Mouse (Mus musculus): ENCODE measurements at regions not wholly inside any gene's neighbourhood (a gene's known extent, or its start where the extent isn't known, plus 50 kb on each side); places are given as distances from the start of the nearest gene placed in this dataset.
"Not testable (repeated sequence)": the region's sequence is repeated elsewhere in the genome, so short reads cannot be mapped to it uniquely, and the experiment has no call there.

- H3K9ac ChIP-seq, result no peak overlapping the region
- no peak overlapping the region for H3K4me2 ChIP-seq (replicated peaks)
- ATAC-seq, result no peak
- no peak overlapping the region for H3K27ac ChIP-seq
- H3K4me3 ChIP-seq (replicated peaks), result no peak overlapping the region
- H3K9me3 ChIP-seq, result no peaks in the 10 kb centered on the region
- H3K36me3 ChIP-seq, result no peaks in the 10 kb centered on the region
- no peaks in the 10 kb centered on the region for H3K27me3 ChIP-seq (replicated peaks)
- H3K4me1 ChIP-seq (replicated peaks), result no peaks in the 10 kb centered on the region
- 89% methylated on average over 5 of the region's 5 CpGs for WGBS
These were observed 65.2 kb upstream of the Klf13 start for GRCm38 (mm10) chr7:64003904-64004303.

GRCm38 (mm10) chr7:64001611-64002111 lies 62.9 kb upstream of the Klf13 start:
- WGBS, result 50% methylated on average over 9 of the region's 9 CpGs
- ATAC-seq, result no peak
- Histone ChIP-seq H3K4me2 (replicated peaks) (no peak overlapping the region), H3K9ac (no peak overlapping the region), H3K4me3 (replicated peaks) (no peak overlapping the region), H3K4me1 (replicated peaks) (no peaks in the 10 kb centered on the region), H3K27ac (no peak overlapping the region), H3K27me3 (replicated peaks) (no peaks in the 10 kb centered on the region), H3K36me3 (no peaks in the 10 kb centered on the region), H3K9me3 (no peaks in the 10 kb centered on the region)

- Histone ChIP-seq H3K27me3 (replicated peaks) (no peaks in the 10 kb centered on the region), H3K4me2 (replicated peaks) (no peak overlapping the region), H3K4me1 (replicated peaks) (no peaks in the 10 kb centered on the region), H3K4me3 (replicated peaks) (no peak overlapping the region), H3K36me3 (no peaks in the 10 kb centered on the region), H3K9me3 (no peaks in the 10 kb centered on the region), H3K27ac (no peak overlapping the region), H3K9ac (no peak overlapping the region)
- no peak for ATAC-seq
- 50% methylated on average over 6 of the region's 6 CpGs for WGBS
These were observed 60.6 kb upstream of the Klf13 start for GRCm38 (mm10) chr7:63998995-63999960.

GRCm38 (mm10) chr7:63997997-63998396 lies 59.3 kb upstream of the Klf13 start:
- no peaks in the 10 kb centered on the region for H3K4me1 ChIP-seq (replicated peaks)
- H3K27ac ChIP-seq, result no peak overlapping the region
- no peak overlapping the region for H3K9ac ChIP-seq
- no peak overlapping the region for H3K4me2 ChIP-seq (replicated peaks)
- 80% methylated on average over 3 of the region's 3 CpGs for WGBS
- no peaks in the 10 kb centered on the region for H3K27me3 ChIP-seq (replicated peaks)
- no peak for ATAC-seq
- H3K36me3 ChIP-seq, result no peaks in the 10 kb centered on the region
- no peaks in the 10 kb centered on the region for H3K9me3 ChIP-seq
- H3K4me3 ChIP-seq (replicated peaks), result no peak overlapping the region

GRCm38 (mm10) chr7:63996581-63997098 lies 57.9 kb upstream of the Klf13 start:
- 81% methylated on average over 6 of the region's 6 CpGs for WGBS
- H3K4me2 ChIP-seq (replicated peaks), result no peak overlapping the region
- H3K27ac ChIP-seq, result no peak overlapping the region
- ATAC-seq, result peak; percentile 37; the same call in 1 of the 2 replicates
- no peaks in the 10 kb centered on the region for H3K9me3 ChIP-seq
- no peaks in the 10 kb centered on the region for H3K36me3 ChIP-seq
- no peaks in the 10 kb centered on the region for H3K4me1 ChIP-seq (replicated peaks)
- H3K4me3 ChIP-seq (replicated peaks), result no peak overlapping the region
- H3K27me3 ChIP-seq (replicated peaks), result no peaks in the 10 kb centered on the region
- H3K9ac ChIP-seq, result no peak overlapping the region

- no peaks in the 10 kb centered on the region for H3K36me3 ChIP-seq
- ATAC-seq, result no peak
- H3K27ac ChIP-seq, result no peak overlapping the region
- H3K27me3 ChIP-seq (replicated peaks), result no peaks in the 10 kb centered on the region
- no peak overlapping the region for H3K9ac ChIP-seq
- H3K9me3 ChIP-seq, result no peaks in the 10 kb centered on the region
- WGBS, result 80% methylated on average over 3 of the region's 3 CpGs
- H3K4me3 ChIP-seq (replicated peaks), result no peak overlapping the region
- H3K4me1 ChIP-seq (replicated peaks), result no peaks in the 10 kb centered on the region
- no peak overlapping the region for H3K4me2 ChIP-seq (replicated peaks)
These were observed 56.7 kb upstream of the Klf13 start for GRCm38 (mm10) chr7:63995255-63995980.

- H3K4me3 ChIP-seq (replicated peaks); ATAC-seq; H3K9ac ChIP-seq; H3K27me3 ChIP-seq (replicated peaks); H3K9me3 ChIP-seq; H3K4me1 ChIP-seq (replicated peaks); H3K27ac ChIP-seq; H3K36me3 ChIP-seq; H3K4me2 ChIP-seq (replicated peaks): not testable (repeated sequence)
- WGBS, result 81% methylated on average over 3 of the region's 3 CpGs
These were observed 56.1 kb upstream of the Klf13 start for GRCm38 (mm10) chr7:63994769-63995168.

- H3K4me2 ChIP-seq (replicated peaks), result no peak overlapping the region
These were observed 53.4 kb upstream of the Klf13 start for GRCm38 (mm10) chr7:63992155-63992554.

GRCm38 (mm10) chr7:63991085-63992010 lies 52.6 kb upstream of the Klf13 start:
- Histone ChIP-seq H3K27me3 (replicated peaks) (no peaks in the 10 kb centered on the region), H3K4me3 (replicated peaks) (no peak overlapping the region), H3K9ac (no peak overlapping the region), H3K4me2 (replicated peaks) (no peak overlapping the region), H3K36me3 (no peaks in the 10 kb centered on the region), H3K27ac (no peak overlapping the region), H3K4me1 (replicated peaks) (peaks cover 3% of the 10 kb centered on the region; the same call in 1 of the 2 replicates), H3K9me3 (no peaks in the 10 kb centered on the region)
- 87% methylated on average over 12 of the region's 12 CpGs for WGBS
- ATAC-seq, result no peak

More at GRCm38 (mm10) chr7:63992155-63992554, 53.4 kb upstream of the Klf13 start:
- H3K9ac ChIP-seq, result no peak overlapping the region
- H3K4me3 ChIP-seq (replicated peaks), result no peak overlapping the region
- H3K9me3 ChIP-seq, result no peaks in the 10 kb centered on the region
- ATAC-seq, result no peak
- H3K27ac ChIP-seq, result no peak overlapping the region
- H3K27me3 ChIP-seq (replicated peaks), result no peaks in the 10 kb centered on the region
- no peaks in the 10 kb centered on the region for H3K4me1 ChIP-seq (replicated peaks)
- H3K36me3 ChIP-seq, result no peaks in the 10 kb centered on the region
- 93% methylated on average over 13 of the region's 13 CpGs for WGBS

- no peaks in the 10 kb centered on the region for H3K27me3 ChIP-seq (replicated peaks)
- no peak overlapping the region for H3K27ac ChIP-seq
- H3K9ac ChIP-seq, result no peak overlapping the region
- H3K36me3 ChIP-seq, result no peaks in the 10 kb centered on the region
- H3K4me2 ChIP-seq (replicated peaks), result no peak overlapping the region
- no peaks in the 10 kb centered on the region for H3K9me3 ChIP-seq
- ATAC-seq, result no peak
- H3K4me3 ChIP-seq (replicated peaks), result no peak overlapping the region
- H3K4me1 ChIP-seq (replicated peaks), result peaks cover 3% of the 10 kb centered on the region; the same call in 1 of the 2 replicates
- 74% methylated on average over 8 of the region's 8 CpGs for WGBS
These were observed 51.8 kb upstream of the Klf13 start for GRCm38 (mm10) chr7:63990312-63991028.

GRCm38 (mm10) chr7:63989736-63990135 lies 51.0 kb upstream of the Klf13 start:
- H3K27me3 ChIP-seq (replicated peaks), result no peaks in the 10 kb centered on the region
- H3K4me3 ChIP-seq (replicated peaks), result no peak overlapping the region
- no peak for ATAC-seq

More at GRCm38 (mm10) chr7:63989736-63990135, 51.0 kb upstream of the Klf13 start:
- H3K36me3 ChIP-seq, result no peaks in the 10 kb centered on the region
- no peaks in the 10 kb centered on the region for H3K9me3 ChIP-seq
- H3K9ac ChIP-seq, result no peak overlapping the region
- H3K4me2 ChIP-seq (replicated peaks), result no peak overlapping the region
- no peak overlapping the region for H3K27ac ChIP-seq
- H3K4me1 ChIP-seq (replicated peaks), result peaks cover 3% of the 10 kb centered on the region; the same call in 1 of the 2 replicates

Data from intestine, embryonic 15.5 days (tissue).